ENCODE assay signal across 27 mouse cellular contexts in the genomic region with DNA sequence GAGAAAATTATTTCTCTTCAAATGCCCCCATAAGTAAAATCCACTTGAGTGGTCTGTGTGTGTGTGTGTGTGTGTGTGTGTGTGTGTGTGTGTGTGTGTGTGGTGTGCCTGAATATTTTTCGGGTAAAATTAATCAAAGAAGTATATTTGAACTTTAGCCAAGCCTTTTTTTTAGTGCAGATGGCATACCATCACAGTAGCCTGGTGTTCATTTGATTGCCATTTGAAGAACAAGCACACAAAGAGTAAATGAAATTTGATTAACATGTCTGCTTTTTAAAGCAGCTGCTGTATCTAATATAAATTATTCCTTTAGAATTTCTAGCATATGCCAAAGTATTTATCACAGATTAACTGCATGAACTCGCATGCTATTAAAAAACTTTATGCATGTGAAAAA.
"Had no signal": no experiment of that assay in that cellular context is flagged by ENCODE, and none has a peak within 500 bp of the region (broad histone marks: within the 10 kb centered on the region; RNA-seq: fewer than 3 reads in every experiment).

No protein-coding gene starts in this region.

- DNase-seq: gastrocnemius, adult 2 months; gastrocnemius, postnatal 10 days; gastrocnemius, postnatal 25 days; heart, adult 18-20 months; heart, postnatal 10 days; heart, postnatal 4 days; kidney, adult 18-20 months; kidney, adult 8-10 months; kidney, postnatal 10 days; kidney, postnatal 25 days; kidney, postnatal 4 days; liver; liver, embryonic 13.5 days had no signal

- H3K4me2 ChIP-seq: heart, embryonic 12.5 days; hindbrain, embryonic 12.5 days; hindbrain, embryonic 14.5 days; intestine, embryonic 15.5 days; limb, embryonic 12.5 days; liver, embryonic 11.5 days; liver, embryonic 13.5 days; liver, embryonic 15.5 days had no signal

- H3K27ac ChIP-seq: gastrocnemius, adult 2 months; heart, embryonic 10.5 days; hindbrain, embryonic 10.5 days; hindbrain, embryonic 12.5 days; hindbrain, embryonic 14.5 days; intestine, embryonic 15.5 days; left cerebral cortex, adult 2 months; limb, embryonic 10.5 days; limb, embryonic 12.5 days; liver, embryonic 13.5 days; liver, embryonic 15.5 days had no signal

- H3K36me3 ChIP-seq: heart, embryonic 10.5 days; heart, embryonic 12.5 days; hindbrain, embryonic 10.5 days; hindbrain, embryonic 12.5 days; intestine, embryonic 15.5 days; limb, embryonic 10.5 days; limb, embryonic 12.5 days; liver, embryonic 13.5 days; liver, embryonic 15.5 days had no signal

- H3K27me3 ChIP-seq: heart, embryonic 12.5 days; hindbrain, embryonic 12.5 days; intestine, embryonic 15.5 days; limb, embryonic 12.5 days; liver, embryonic 13.5 days; liver, embryonic 15.5 days had no signal

- H3K4me3 ChIP-seq: gastrocnemius, adult 2 months; heart, embryonic 10.5 days; heart, embryonic 12.5 days; hindbrain, embryonic 10.5 days; hindbrain, embryonic 12.5 days; intestine, embryonic 15.5 days; left cerebral cortex, adult 2 months; limb, embryonic 10.5 days; limb, embryonic 12.5 days; liver, embryonic 13.5 days; liver, embryonic 15.5 days had no signal

- ATAC-seq: hindbrain, embryonic 16.5 days; inflammation-experienced regulatory T-cells, adult 6 months; intestine, embryonic 15.5 days; intestine, postnatal 0 days had no signal

- H3K9me3 ChIP-seq: heart, embryonic 10.5 days; heart, embryonic 12.5 days; hindbrain, embryonic 10.5 days; hindbrain, embryonic 12.5 days; intestine, embryonic 15.5 days; limb, embryonic 10.5 days; limb, embryonic 12.5 days; liver, embryonic 13.5 days; liver, embryonic 15.5 days had no signal

- H3K4me1 ChIP-seq: heart, embryonic 10.5 days; heart, embryonic 12.5 days; hindbrain, embryonic 10.5 days; hindbrain, embryonic 12.5 days; intestine, embryonic 15.5 days; limb, embryonic 10.5 days; limb, embryonic 12.5 days; liver, embryonic 13.5 days; liver, embryonic 15.5 days had no signal

- H3K9ac ChIP-seq: heart, embryonic 12.5 days; hindbrain, embryonic 12.5 days; hindbrain, embryonic 14.5 days; intestine, embryonic 15.5 days; limb, embryonic 12.5 days; liver, embryonic 13.5 days; liver, embryonic 15.5 days had no signal
